Mouse (Mus musculus) megakaryocyte, embryonic 14.5 days (primary cell): ENCODE measurements around the gene Zbtb8os.

Experiments
- FLI1 ChIP-seq: IDR thresholded peaks from 2 replicates; pipeline ENCODE4 v1.6.1; 2012; ENCODE audit warnings: low read length, inconsistent platforms, mixed read lengths
- GATA1 ChIP-seq: IDR thresholded peaks from 3 replicates; pipeline ENCODE4 v1.6.1; 2012; ENCODE audit warnings: mixed read lengths, low read length, inconsistent platforms, borderline replicate concordance

- TF ChIP-seq GATA1 (no peak), FLI1 (no peak)
Measured at GRCm38 (mm10) chr4:129382488-129382887, 47.0 kb downstream of the Zbtb8os start.
